Mouse (Mus musculus) mature B cell (primary cell): ENCODE measurements around the gene Hscb.
"Not testable (repeated sequence)": the region's sequence is repeated elsewhere in the genome, so short reads cannot be mapped to it uniquely, and the experiment has no call there.

Experiments
- in situ Hi-C: fragments of 300-500 bp; cut with MboI; formaldehyde crosslinking; loops from 2 replicates; pipeline ENCODE4 v1.14.3; 2019

Gene Hscb

DNA sequence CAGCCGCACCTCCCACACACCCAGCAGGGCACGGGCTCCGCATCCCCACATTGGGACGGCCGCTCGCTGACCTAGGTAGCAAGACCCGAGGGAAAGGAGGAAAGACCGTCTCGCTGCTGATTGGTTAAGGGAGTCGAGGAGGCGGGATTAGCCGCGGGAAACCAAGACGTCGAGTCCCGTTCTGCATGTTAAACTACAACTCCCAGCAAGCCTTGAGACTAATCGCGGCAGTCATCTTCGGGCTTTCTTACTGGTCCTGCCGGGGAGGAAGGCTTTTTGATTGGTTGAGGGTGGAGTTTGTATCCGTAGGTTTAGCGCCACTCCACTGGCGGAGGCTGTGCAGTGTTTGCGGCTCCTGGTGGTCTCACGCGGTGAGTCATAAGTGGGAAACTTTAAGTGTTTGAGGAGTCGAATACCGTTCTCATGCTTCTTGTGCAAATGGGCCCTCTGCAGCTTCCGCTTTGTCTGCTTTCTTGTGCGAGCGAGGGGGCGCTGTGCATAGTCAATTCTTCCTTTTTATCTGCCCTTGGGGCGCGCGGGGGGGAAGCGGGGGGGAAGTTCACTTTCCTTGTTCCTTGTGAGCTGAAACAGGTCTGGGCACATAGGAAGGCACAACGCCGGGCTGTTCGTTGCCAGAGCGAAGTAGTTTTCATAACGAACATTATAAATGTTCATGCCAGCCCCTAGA lies at the start of gene Hscb, which contains the start of gene Chek2:
Gene Hscb, minus strand, starts transcription at position 100 of the 688 bp plus-strand sequence.
Gene Chek2, plus strand, starts transcription at position 302 of the 688 bp plus-strand sequence.
- in situ Hi-C loops = no loop called here

GRCm38 (mm10) chr5:110888596-110888995 lies 49.0 kb upstream of the Hscb start:
- in situ Hi-C loops = no loop called here

DNA sequence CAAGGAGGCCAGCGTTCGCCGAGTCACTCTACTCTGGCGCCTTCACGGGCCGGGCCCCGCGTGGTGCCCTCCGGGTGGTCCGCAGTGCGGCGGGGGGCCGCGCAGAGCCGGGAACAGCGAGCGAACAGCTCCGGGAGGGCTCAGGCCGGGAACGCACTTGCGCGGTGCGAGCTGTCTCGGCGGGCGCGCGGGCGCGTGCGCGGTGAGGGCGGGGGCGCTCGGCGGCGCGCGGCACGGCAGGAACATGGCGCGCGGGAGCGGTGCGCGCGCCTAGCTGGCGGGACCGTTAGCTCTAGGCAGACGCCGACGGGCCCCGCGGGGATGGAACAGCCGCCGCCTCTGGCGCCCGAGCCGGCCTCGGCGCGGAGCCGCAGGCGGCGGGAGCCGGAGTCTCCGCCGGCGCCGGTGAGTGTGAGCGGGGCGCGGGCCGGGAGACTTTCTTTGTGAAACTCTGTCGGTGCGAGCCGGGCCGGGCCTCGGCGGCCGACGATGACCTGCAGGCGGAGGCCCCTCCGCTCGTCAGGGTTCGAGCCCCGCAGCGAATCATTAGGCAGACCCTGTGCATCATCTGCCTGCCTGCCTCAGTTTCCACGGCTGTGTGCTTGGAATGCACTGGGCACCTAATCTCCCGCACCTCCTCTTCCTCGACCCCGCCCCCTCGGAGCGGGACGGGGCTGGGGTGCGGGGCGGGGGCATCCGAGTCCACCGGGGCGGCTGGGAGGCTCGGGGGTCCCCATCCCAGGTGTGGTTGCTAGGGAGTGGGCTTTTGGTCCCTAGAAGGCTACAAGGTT lies 40.2 kb upstream of the Hscb start, which contains the start of gene Ttc28:
Gene Ttc28, plus strand, starts transcription at position 220 of the 791 bp plus-strand sequence.
- in situ Hi-C loops = no loop called here

DNA sequence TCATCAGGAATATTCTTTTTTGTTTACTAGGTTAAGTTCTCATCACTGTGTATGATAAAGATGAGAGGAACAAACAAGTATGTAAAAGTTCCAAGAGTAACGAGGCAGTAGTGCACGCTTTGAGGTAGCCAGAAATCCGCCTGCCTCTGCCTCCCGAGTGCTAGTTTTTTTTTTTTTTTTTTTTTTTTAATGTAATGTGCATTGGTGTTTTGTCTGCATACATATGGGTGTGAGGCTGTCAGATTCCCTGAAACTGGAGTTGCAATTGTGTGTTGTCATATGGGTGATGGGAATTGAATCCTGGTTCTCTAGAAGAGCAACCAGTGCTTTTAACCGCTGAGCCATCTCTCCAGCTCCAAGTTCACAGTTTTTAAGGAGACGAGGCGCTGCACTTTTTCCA lies 39.5 kb upstream of the Hscb start:
- in situ Hi-C loops = no loop called here

GRCm38 (mm10) chr5:110878526-110878925 lies 38.9 kb upstream of the Hscb start:
- in situ Hi-C loops = not testable (repeated sequence)

DNA sequence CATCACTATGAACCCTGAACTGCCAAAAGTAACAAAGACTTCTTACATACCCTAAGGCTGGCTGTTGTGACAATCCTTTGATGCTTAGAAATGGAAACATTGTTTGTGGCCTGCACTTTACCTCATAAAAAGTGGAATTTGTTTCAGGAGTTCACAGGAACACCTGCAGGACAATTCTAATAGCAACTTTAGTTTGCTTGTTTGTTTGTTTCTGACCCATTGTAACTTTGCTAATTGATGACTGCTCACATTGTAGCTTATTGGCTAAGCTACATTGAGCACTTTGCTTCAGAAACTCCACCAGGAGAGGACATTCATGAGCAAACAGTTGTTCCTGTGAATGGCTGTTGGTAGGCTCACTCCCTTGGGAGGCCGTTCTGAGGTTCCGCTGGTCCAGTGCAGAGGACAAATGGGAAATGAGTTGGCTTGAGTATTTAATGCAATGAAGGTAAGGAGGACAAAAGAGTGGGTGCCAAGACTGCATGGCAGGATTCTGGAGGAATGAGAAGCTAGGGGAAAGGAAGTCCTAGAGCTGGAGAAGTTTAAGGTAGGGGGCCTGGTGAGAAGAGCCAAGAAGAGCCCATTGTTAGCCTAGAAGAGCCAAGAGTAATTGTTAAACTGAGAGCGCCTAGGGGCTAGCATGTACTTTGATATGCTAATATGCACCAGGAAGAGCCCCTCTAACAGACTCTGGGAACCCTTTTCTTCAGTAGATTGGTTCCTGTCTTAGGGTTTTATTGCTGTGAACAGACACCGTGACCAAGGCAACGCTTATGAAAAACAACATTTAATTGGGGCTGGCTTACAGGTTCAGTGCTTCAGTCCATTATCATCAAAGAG lies 38.3 kb upstream of the Hscb start:
- in situ Hi-C loops = no loop called here

- in situ Hi-C loops = no loop called here
Measured at GRCm38 (mm10) chr5:110875286-110875685, 35.7 kb upstream of the Hscb start.

- in situ Hi-C loops = no loop called here
Measured at GRCm38 (mm10) chr5:110874711-110875110, 35.1 kb upstream of the Hscb start.

DNA sequence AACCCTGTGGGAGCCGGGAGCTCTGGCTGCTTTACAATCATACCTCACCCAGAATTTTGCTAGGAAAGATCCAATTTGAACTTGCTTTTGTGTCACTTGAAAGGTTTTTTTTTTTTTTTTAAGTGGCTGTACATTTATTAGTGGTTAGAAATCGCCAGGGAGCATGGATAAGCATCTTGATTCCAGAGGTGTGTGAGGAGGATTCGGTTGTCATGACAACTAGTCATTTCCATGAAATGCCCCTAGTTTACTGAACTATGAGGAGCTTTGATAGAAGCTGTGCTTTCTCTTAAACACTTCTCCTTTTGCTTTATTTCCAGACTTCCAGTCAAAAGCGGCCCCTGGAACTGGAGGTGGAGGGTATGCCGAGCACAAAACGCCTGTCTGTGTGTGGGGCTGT lies 33.6 kb upstream of the Hscb start:
- in situ Hi-C loops = no loop called here

GRCm38 (mm10) chr5:110869242-110869669 lies 29.7 kb upstream of the Hscb start:
- in situ Hi-C loops = no loop called here

DNA sequence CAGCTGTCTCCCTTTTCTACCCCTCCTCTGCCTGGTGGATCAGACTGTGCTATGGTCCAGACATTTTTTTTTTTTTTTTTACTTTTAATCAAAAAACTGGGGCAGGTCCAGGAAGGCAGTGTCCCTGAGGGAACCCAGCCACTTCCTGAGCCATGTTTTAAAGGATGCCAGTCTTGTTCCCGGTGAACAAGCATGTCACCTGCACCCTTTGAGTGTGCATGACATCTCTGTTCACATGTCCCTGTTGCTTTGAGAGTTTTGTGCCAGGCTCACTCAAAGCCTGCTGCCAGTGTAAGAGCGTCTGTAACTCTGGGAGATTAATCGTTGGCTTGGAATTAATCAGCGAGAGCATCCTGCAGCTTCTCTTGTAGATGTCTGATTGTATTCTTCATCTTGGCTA lies 28.9 kb upstream of the Hscb start:
- in situ Hi-C loops = no loop called here

GRCm38 (mm10) chr5:110860445-110860844 lies 20.9 kb upstream of the Hscb start:
- in situ Hi-C loops = no loop called here

DNA sequence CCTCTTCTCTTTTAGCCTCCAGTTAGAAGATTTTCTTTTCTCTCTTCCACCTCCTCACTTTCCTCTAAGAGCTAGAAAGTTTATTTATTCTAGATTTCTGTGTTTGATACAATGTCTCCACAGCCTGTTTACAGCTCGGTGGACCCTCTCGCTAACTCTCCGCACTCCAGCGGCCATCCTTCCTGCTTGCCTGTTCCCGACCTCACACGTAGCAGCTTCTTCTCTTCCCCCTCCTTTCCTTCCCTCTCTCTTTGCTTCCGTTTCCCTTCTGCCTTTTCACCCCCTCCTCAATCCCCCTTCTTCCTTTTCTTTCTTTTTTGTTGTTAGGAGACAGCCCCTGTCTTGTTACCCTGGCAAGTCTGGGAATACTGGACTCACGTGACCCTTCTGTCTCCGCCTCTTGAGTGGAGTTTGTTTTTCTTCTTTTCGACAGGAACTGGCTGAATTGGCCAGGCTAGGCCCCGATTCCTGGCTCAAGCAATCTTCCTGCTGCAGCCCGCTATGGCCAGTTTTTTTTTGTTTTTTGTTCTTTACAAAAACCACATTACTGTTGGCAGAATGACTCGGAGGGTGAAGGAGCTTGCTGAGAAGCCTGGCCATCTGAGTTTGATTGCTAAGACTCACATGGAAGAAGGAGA lies 19.6 kb upstream of the Hscb start:
- in situ Hi-C loops = no loop called here

DNA sequence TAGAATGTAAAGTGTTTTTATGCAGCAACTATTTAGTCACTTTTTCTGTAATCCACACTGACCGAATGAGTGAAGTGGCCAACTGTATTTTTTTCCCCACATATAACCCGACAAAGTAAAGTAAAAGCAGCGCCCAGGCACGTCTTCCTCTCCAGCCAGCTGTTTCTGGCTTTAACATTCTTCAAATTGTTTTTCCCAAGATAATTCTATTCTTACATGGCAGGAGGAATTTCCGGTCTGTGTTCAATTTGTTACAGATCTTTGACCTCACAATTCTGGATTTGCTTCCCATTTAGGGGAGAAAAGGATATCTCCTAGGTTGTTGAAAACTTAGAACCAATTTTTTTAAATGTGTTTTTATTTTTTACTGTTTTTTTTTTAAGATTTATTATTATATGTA lies 17.5 kb upstream of the Hscb start:
- in situ Hi-C loops = no loop called here

DNA sequence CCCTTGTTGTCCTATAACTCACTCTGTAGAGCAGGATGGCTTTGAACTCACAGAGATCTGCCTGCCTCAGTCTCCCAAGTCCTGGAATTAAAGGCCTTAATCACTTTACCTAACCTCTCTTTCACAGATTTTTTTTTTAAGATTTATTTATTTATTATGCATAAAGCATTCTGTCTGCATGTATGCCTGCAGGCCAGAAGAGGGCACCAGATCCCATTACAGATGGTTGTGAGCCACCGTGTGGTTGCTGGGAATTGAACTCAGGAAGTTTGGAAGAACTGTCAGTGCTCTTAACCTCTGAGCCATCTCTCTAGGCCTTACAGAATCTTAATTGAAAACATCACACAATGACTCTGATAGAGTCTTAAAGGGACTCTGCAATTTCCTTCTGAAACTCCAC lies 13.4 kb upstream of the Hscb start:
- in situ Hi-C loops = no loop called here

- in situ Hi-C loops = no loop called here
Measured at GRCm38 (mm10) chr5:110841046-110841862, 1.7 kb upstream of the Hscb start.

DNA sequence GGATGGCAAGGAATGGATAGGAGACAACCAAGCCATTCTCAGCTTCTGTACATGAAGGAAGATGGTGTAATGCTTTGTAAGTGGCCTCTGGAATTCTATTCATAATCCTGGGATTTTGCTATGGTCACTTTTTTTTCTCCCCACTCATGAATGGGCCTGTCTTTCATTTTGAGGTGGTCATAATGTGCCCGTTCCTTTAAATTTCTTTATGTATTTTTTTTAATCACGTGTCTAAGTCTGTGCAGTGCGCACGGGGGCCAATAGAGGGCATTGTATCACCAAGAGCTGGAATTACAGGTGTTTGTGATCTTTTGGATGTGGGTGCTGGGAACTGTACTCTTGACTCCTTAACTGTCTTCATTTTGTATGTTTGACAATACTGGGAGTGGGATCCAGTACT lies 888 bp upstream of the Hscb start:
- in situ Hi-C loops = no loop called here

- in situ Hi-C loops = no loop called here
Measured at GRCm38 (mm10) chr5:110839038-110839677, 419 bp downstream of the Hscb start.

- in situ Hi-C loops = not testable (repeated sequence)
Measured at GRCm38 (mm10) chr5:110838016-110838415, 1.6 kb downstream of the Hscb start.

DNA sequence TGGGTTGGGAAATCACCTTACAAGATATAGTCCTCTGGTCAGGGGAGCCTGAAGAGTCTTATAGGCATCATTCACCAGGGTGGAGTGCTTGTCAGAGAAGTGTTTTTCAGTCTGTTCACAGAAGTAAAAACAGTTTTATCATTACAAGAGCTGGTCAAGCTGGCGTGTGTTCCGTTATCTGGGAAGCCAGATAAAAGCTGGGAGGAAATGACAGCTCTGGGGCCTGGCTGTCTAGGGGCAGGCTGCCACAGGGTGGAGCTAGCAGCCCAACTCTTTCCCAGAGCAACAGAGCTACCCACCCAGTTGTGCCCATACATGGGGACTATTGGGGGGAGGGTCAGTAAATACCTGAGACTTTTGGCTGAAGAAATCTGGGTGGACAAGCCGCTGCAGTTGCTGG lies 3.6 kb downstream of the Hscb start:
- in situ Hi-C loops = no loop called here
